Mouse (Mus musculus) bone marrow macrophage, adult 2 months (primary cell): ENCODE results near the gene Gnat2. TPM values are rescaled to one million over a fixed set of nuclear protein-coding genes. Genes with fewer than 3 reads are reported as not detected.
A peak's percentile ranks its signal among the peaks of the same experiment; 100 is the strongest.

Experiments used
- H3K27ac ChIP-seq: 2 replicates; pipeline ENCODE4 v1.5.1; 2012; ENCODE audit warnings: low read depth, low read length; ENCODE audit not compliant: insufficient read depth
- H3K4me1 ChIP-seq: 2 replicates; pipeline ENCODE4 v1.6.1; 2012; ENCODE audit warnings: low read length; ENCODE audit not compliant: control insufficient read depth, insufficient read depth
- H3K4me3 ChIP-seq: 2 replicates; pipeline ENCODE4 v1.5.1; 2012; ENCODE audit warnings: mild to moderate bottlenecking, low read length, moderate library complexity; ENCODE audit not compliant: insufficient read depth
- CTCF ChIP-seq: IDR thresholded peaks from 2 replicates; pipeline ENCODE4 v1.5.1; 2012; ENCODE audit warnings: low read depth, mild to moderate bottlenecking, low read length, moderate library complexity
- POLR2A ChIP-seq: IDR thresholded peaks from 2 replicates; pipeline ENCODE4 v1.6.1; 2012; ENCODE audit warnings: mild to moderate bottlenecking, low read depth, low read length, borderline replicate concordance
- polyA plus RNA-seq: library from polyadenylated mRNA; stranded (reverse); fragments of >200 nt; gene quantifications from 2 replicates; pipeline ENCODE4 v1.2.4, GENCODE M21; 2012; ENCODE audit not compliant: missing spikeins, insufficient read depth, insufficient read length

Gene Gnat2
- polyA plus RNA-seq: not detected in 2 replicates

DNA sequence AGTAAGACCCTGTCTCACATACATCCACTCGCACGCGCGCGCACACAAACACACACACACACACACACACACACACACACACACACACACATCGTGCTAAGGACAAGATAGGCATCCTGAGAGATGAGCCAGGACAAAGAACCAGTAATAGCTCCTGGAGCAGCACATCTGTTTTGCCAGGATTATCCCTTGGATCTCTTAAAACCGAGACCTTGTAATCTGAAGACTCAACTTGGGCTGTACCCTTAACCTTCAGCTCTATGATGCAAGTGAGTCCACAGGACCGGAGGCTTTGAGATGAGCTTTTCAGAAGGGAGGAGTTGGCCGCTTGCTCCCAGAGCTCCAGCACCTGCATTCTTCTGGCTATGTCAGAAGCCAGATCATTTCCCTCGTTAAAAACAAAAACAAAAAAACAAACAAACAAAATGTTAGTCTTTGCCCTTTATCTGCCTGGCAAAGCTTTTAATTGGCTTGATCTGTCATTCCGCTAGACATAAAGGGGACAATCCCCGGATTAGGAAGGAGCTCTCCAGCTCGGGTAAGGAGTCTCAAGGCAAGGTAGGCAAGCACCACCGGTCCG, at the start of gene Gnat2:
Gnat2 (plus strand) TSS at position 254 of the 580 bp plus-strand sequence.
- Histone ChIP-seq H3K4me1 (peaks cover 12% of the 10 kb centered on the region), H3K27ac (no peak within 1 kb of the TSS), H3K4me3 (no peak within 1 kb of the TSS)
- TF ChIP-seq CTCF: no peak
- no peak for TF ChIP-seq POLR2A

DNA sequence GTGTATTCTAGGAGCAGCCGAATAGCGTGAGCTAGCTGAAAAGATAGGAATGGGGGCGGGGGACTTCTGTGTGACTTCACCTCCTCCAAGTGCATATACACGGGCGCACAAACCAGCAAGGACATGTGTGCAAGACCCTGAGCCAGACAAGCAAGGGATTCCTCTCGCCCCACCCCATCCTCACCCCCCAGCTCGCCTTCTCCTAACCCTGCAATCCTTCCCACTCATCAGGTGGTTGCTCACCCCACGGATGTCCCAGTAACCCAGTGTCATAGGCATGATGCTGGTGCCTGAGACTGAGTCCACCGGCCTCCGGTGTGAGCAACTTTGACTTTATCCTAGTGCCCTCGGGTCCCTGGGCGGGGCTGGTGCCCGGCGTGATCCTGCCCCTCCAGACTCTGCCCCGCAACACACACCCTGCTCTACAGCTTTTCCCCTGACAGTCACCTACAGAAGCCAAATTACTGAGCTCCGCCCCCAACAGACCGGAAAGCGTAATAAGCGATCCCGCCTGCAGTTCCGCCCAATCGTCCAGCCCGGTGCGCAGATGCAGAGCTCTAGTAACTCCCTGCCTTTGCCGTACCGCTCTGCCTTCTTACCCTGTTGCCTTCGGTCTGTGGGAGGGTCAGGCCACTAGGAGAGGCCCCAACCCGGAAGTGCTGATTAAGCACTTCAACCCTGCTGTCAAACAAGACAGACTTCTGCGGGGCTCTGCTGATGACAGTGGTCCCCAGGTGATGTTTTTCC, 48.0 kb upstream of the Gnat2 start, which contains the start of gene Gstm4:
Gstm4 (minus strand) TSS at position 501 of the 747 bp plus-strand sequence.
- peaks cover 35% of the 10 kb centered on the region for H3K4me1 ChIP-seq
- H3K4me3 ChIP-seq: peak within 1 kb of the TSS; percentile 63
- peak within 1 kb of the TSS; percentile 75 for H3K27ac ChIP-seq
- TF ChIP-seq POLR2A: no peak

DNA sequence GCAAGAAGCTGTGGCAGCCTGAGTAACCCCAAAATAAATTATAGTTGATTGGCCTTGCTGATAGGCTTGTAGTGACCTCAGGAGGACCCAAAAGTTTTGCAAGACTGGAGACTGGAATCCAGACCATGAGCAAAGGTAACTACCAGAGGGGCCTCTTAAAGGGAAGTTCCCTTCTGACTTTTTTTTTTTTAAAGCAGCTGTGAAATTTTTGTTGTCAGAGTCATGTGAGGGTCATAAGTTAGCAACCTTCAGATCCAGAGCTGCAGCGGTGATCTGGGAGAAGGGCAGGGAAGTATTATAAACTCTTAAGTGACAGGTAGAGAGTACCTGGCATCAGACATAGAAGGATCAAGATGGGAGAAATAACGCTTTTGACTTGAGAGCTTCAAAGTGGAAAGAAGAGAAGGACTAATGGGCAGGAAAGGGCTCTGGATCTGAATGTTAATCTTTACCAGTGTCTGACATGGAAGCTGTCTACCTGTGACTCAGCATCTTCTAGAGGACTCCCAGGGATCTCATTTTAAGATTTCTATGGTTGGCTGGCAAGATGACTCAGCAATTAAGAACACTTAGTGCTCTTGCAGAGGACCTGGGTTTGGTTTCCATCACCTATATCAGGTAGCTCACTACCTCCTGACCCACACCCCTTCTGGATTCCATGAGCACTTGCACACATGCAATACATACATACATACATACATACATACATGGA, 45.5 kb upstream of the Gnat2 start:
- peak overlapping the region; percentile 88 for H3K27ac ChIP-seq
- peaks cover 38% of the 10 kb centered on the region for H3K4me1 ChIP-seq
- TF ChIP-seq POLR2A (no peak), CTCF (no peak)
- no peak overlapping the region for H3K4me3 ChIP-seq

DNA sequence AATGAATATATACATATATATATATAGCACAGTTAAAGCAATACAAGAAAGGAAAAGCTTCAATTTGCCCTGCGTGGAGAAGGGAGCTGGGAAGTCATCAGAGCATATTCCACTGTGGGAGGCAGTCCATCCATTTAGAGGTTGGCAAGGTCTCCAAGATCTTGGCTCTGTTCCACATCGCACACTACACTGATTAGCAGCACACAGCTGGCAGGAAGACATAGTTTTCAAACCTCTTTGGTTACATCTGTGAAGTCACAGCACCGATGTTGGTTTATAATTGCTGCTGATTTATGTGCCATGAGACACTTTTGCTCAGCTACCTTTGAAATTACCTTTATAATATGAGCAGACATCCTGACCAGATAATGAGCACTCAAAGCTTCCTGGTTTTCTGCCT, 44.3 kb upstream of the Gnat2 start:
- no peak for TF ChIP-seq CTCF
- TF ChIP-seq POLR2A: no peak
- Histone ChIP-seq H3K4me3 (no peak overlapping the region), H3K4me1 (peaks cover 38% of the 10 kb centered on the region), H3K27ac (no peak overlapping the region)

DNA sequence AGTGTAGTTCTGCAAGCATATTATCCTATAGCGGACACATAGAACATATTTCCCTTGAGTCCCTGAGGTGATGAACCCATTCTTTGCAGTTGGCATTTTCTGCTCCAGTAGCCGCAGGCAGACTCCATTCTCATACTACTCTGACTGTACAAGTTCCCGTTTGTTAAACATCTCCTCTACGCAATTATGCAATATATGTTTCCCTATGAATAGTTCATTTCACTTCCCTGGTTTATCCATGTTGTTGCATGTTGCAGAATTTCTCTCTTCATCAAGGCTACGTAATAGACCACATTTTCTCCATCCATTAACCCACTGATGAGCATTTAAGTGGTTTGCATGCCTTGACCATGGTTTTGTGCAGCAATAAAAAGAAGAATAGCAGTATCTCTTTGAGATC, 42.1 kb upstream of the Gnat2 start:
- TF ChIP-seq CTCF: no peak
- no peak for TF ChIP-seq POLR2A
- H3K27ac ChIP-seq: peak overlapping the region; percentile 13; the same call in 1 of the 2 replicates
- H3K4me3 ChIP-seq: no peak overlapping the region
- peaks cover 28% of the 10 kb centered on the region for H3K4me1 ChIP-seq

DNA sequence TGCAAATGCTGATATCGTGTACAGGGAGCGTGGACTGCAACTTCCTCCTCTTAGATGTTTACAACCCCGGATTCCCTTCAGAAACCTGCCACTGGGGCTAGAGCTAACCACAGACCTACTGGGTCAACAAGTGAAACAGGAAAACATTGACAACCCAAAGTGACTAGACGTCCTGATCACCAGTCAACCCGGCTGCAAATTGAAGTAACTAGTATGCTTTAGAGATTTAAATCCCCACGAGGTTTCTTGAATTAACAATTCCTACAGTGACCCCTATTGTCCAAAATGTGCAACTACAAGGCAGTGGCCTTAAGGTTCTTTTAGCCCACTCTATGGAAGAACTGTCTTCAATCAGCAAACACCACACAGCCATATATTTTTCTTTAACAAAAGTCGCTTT, 31.2 kb upstream of the Gnat2 start:
- H3K4me1 ChIP-seq: peaks cover 3% of the 10 kb centered on the region; the same call in 1 of the 2 replicates
- TF ChIP-seq CTCF (no peak), POLR2A (no peak)
- peak overlapping the region; percentile 64 for H3K27ac ChIP-seq
- H3K4me3 ChIP-seq: peak overlapping the region; percentile 35

DNA sequence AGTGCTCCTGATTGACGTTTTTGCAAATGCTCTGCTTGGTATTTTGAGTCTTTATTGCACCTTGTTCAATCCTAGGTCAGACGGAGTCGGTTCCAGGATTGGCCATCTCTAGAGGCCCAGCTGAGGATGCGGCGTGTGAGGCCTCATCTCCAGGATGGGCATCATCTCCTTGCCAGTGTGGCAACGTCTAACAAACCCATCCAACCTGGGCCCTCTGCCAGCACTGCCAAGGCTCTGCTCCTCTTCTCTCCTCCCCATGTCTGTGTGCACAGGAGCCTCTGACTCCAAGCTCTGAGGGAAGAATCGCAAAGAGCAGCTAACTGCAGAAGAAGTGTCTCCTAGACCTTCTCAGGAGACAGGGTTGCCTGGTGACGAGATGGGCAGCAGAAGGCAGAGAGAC, 29.9 kb upstream of the Gnat2 start:
- no peak overlapping the region for H3K4me3 ChIP-seq
- no peak for TF ChIP-seq POLR2A
- TF ChIP-seq CTCF: no peak
- H3K27ac ChIP-seq: no peak overlapping the region
- peaks cover 3% of the 10 kb centered on the region; the same call in 1 of the 2 replicates for H3K4me1 ChIP-seq

DNA sequence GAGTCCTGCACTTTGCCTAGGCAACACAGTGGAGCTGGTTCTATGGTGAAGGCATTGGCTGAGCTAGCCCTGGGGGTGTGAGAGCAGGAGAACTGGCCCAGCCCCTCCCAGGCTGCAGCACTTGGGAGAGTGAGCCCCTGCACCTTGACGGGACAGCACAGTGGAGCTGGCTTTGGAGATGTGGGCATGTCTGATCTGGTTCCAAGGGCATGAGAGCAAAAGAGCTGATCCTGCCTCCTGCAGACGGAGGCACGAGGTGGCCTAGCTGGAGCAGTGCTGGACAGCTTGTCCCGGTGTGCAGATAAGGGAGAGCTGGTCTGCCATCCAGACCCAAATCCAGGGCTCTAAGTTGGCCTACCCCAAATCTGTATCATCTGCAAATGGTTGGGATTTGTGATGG, 27.9 kb upstream of the Gnat2 start:
- Histone ChIP-seq H3K4me3 (no peak overlapping the region), H3K4me1 (peaks cover 3% of the 10 kb centered on the region; the same call in 1 of the 2 replicates), H3K27ac (no peak overlapping the region)
- TF ChIP-seq CTCF (no peak), POLR2A (no peak)

DNA sequence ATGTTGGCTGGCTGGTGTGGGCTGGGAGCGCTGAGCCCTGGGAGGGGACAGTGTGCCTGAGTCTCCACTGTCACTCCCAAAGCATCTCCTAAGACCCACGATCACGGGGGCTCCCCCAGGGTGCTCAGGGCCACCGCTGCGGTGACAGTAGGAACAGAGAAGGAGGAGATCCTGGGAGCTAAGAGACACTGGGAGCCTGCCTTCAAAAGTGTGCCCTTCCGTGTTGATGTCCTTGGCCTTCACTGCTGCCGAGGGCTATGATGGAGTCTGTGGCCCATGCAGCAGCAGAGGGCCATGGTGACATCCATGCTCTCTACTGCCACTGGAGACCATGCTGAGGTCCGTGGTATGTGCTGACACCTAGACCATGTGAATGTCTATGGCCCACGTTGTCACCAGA, 27.0 kb upstream of the Gnat2 start:
- Histone ChIP-seq H3K27ac (no peak overlapping the region), H3K4me3 (no peak overlapping the region)
- TF ChIP-seq CTCF: no peak
- no peak for TF ChIP-seq POLR2A

More for the DNA sequence above, 27.0 kb upstream of the Gnat2 start:
- H3K4me1 ChIP-seq: peaks cover 3% of the 10 kb centered on the region; the same call in 1 of the 2 replicates
